Mouse (Mus musculus) cerebellum, adult 2 months (tissue): ENCODE data around the gene Ell2. TPM values are rescaled to one million over a fixed set of nuclear protein-coding genes. Genes with fewer than 3 reads are reported as not detected.
"Not testable (repeated sequence)": the region's sequence is repeated elsewhere in the genome, so short reads cannot be mapped to it uniquely, and the experiment has no call there.

ENCODE experiments used
- DNase-seq, 2 experiments: peaks; one replicate each; pipeline ENCODE4 v3.0.0; 2021
- H3K27ac ChIP-seq: fragments of 200-500 bp; 2 replicates; pipeline ENCODE4 v1.5.1; 2012; ENCODE audit warnings: low read length, control low read depth, inconsistent platforms; ENCODE audit not compliant: insufficient read depth
- H3K27me3 ChIP-seq: fragments of 200-500 bp; 2 replicates; pipeline ENCODE4 v1.6.1; 2012; ENCODE audit warnings: inconsistent platforms, mild to moderate bottlenecking, low read length, moderate library complexity; ENCODE audit not compliant: control insufficient read depth, insufficient read depth
- H3K4me1 ChIP-seq: fragments of 200-500 bp; 2 replicates; pipeline ENCODE4 v1.6.1; 2011; ENCODE audit warnings: low read length; ENCODE audit not compliant: control insufficient read depth, insufficient read depth
- H3K4me3 ChIP-seq: fragments of 200-500 bp; replicated peaks from 2 replicates; pipeline ENCODE3; 2011; ENCODE audit warnings: mild to moderate bottlenecking, low read depth, low read length, control low read depth; ENCODE audit not compliant: insufficient read depth
- CTCF ChIP-seq: fragments of 200-500 bp; IDR thresholded peaks from 2 replicates; pipeline ENCODE4 v1.5.1; 2011; ENCODE audit warnings: low read depth, mild to moderate bottlenecking, control low read depth, low read length, moderate library complexity, borderline replicate concordance; ENCODE audit not compliant: insufficient read depth
- POLR2A ChIP-seq: fragments of 200-500 bp; IDR thresholded peaks from 2 replicates; pipeline ENCODE4 v1.6.1; 2011; ENCODE audit warnings: low read length, control low read depth, borderline replicate concordance; ENCODE audit not compliant: insufficient read depth
- WGBS: fragments of 180-500 bp; shearing (Covaris S2); methylation state at CpG from one replicate; pipeline ENCODE4 v1.1.7; 2018; 5-methylcytosine and 5-hydroxymethylcytosine counted together
- polyA plus RNA-seq: library from polyadenylated mRNA; depleted of rRNA; stranded (reverse); fragments of >200 nt; gene quantifications from 2 replicates; pipeline ENCODE4 v1.2.3, GENCODE M21; 2012

The Ell2 gene
- polyA plus RNA-seq, 1 experiment = 8.2 TPM

DNA sequence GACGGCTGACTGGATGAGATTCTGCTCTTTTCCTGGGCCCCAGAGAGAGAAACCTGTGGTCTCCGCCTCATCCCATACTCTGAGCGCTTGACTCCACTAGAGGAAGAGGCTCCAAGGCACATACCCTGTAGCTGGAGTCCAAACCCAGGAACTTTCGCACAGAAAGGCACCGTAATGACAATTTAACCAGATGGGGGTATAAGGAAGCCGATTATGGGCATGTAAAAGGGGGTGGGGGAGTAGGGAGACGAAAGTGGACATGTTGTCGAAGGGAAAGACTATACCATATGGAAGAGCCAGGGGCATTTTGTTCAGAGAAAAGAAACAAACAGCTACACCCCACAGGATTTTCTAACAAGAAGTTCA lies 2.1 kb downstream of the Ell2 start:
- no peak for DNase-seq
- WGBS = 11% methylated on average over 8 of the region's 8 CpGs
- peak overlapping the region; percentile 58 for H3K4me3 ChIP-seq
- H3K27me3 ChIP-seq = no peaks in the 10 kb centered on the region
- H3K4me1 ChIP-seq = no peaks in the 10 kb centered on the region
- no peak overlapping the region for H3K27ac ChIP-seq
- TF ChIP-seq CTCF = no peak
- no peak for TF ChIP-seq POLR2A

DNA sequence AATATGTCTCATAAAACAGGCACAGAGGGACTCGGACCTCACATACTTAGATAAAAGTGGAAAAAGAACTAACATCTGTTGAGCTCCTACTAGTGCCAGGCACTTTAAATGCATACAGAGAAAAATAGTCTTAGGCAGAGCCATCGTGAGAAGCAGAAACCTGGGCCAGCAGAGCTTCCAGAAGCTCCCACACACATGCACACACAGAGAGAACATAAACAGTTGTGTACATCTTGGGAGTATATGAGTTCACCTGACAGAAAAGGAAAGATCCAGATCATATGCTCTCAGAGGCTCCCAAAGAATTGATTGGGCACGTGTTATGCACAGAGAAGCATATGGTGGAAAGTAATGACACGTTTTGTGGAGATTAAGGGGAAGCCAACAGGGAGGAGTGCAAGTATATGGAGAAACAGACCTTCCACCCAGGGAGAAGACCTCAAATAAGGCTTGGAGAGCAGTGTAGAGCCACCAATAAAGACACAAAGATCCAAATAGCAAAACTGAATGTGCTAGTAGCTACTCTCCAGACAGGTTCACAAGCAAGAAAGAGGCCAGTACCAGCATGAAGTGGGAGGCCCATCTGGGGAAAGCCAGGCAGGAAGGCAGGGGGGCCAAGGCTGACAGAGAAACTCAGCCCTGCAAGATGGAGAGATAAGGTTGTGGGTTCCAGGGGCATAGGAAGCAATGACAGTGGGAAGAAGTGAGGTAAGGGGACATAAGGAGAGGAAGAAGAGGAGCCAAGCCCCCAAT lies 2.6 kb downstream of the Ell2 start:
- H3K27ac ChIP-seq = no peak overlapping the region
- 46% methylated on average over 4 of the region's 4 CpGs for WGBS
- no peaks in the 10 kb centered on the region for H3K4me1 ChIP-seq
- no peak for DNase-seq
- TF ChIP-seq CTCF (no peak), POLR2A (no peak)
- H3K4me3 ChIP-seq = no peak overlapping the region
- H3K27me3 ChIP-seq = no peaks in the 10 kb centered on the region

DNA sequence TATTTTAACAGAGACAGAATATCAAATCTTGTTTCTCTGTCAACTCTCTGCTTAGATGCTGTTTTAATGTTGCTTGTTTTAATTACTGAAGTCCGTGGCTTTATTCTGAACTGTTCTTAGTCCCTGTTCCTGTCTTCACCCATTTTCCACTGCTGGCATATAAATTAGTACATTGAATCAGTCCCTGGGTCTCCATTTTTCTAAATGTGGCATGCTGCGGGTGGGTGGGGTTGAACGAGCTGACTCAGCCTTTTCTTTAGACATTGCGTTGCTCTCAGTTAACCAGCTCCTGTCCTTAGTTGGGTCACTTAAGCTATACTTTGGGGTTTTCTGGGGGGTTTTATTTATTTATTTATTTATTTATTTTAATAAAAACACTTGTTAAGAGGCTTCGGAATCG lies 3.6 kb downstream of the Ell2 start:
- TF ChIP-seq CTCF (no peak), POLR2A (no peak)
- Histone ChIP-seq H3K4me1 (no peaks in the 10 kb centered on the region), H3K4me3 (no peak overlapping the region), H3K27ac (no peak overlapping the region), H3K27me3 (no peaks in the 10 kb centered on the region)
- WGBS = 87% methylated on average over 6 of the region's 6 CpGs
- no peak for DNase-seq

DNA sequence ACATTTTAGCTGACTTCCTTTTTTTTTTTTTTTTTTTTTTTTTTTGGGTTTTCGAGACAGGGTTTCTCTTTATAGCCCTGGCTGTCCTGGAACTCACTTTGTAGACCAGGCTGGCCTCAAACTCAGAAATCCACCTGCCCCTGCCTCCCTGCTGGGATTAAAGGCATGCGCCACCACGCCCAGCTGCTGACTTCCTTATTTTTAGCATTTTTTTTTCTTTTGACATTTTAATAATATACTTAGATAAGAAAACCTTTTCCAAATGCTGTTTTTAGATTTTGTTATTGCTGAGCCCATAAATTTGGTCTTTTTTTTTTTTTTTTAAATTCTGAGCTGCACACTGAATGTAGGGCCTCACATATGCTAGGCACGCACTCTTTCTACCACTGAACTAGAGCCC lies 5.0 kb downstream of the Ell2 start:
- not testable (repeated sequence) for H3K27ac ChIP-seq, H3K4me1 ChIP-seq, H3K27me3 ChIP-seq, DNase-seq, H3K4me3 ChIP-seq
- 88% methylated on average over 4 of the region's 4 CpGs for WGBS

DNA sequence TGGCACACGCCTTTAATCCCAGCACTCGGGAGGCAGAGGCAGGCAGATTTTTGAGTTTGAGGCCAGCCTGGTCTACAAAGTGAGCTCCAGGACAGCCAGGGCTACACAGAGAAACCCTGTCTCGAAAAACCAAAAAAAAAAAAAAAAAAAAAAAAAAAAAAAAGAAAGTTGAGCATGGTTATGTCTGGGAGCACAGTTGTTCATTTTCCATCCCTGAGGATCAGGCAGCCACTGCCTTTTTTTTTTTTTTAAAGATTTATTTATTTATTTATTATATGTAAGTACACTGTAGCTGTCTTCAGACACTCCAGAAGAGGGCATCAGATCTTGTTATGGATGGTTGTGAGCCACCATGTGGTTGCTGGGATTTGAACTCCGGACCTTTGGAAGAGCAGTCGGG lies 6.0 kb downstream of the Ell2 start:
- not testable (repeated sequence) for H3K27ac ChIP-seq, H3K27me3 ChIP-seq, H3K4me1 ChIP-seq, DNase-seq, H3K4me3 ChIP-seq
- WGBS = 84% methylated on average over 5 of the region's 5 CpGs

DNA sequence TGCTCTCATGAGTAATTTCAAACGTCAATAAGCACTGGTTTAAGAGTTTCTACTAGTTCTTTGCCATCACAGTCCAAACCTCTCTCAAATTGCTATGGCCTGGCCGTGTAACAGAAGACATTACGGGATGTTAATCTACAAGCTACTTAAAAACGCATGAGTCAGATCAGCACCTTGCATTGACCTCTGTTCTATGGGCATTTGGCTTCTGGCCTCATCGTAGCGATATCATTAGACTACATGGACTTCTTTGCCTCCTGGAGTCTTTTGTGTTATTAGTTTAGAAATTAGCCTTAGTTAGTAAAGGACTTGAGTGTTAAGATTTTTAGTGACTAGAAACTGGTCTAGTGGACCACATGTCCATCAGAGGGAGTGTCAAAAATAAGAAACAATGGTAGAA lies 7.8 kb downstream of the Ell2 start:
- Histone ChIP-seq H3K27ac (no peak overlapping the region), H3K27me3 (no peaks in the 10 kb centered on the region), H3K4me1 (no peaks in the 10 kb centered on the region), H3K4me3 (no peak overlapping the region)
- TF ChIP-seq POLR2A = no peak
- TF ChIP-seq CTCF = no peak
- WGBS = 90% methylated on average over 6 of the region's 6 CpGs
- DNase-seq = no peak

DNA sequence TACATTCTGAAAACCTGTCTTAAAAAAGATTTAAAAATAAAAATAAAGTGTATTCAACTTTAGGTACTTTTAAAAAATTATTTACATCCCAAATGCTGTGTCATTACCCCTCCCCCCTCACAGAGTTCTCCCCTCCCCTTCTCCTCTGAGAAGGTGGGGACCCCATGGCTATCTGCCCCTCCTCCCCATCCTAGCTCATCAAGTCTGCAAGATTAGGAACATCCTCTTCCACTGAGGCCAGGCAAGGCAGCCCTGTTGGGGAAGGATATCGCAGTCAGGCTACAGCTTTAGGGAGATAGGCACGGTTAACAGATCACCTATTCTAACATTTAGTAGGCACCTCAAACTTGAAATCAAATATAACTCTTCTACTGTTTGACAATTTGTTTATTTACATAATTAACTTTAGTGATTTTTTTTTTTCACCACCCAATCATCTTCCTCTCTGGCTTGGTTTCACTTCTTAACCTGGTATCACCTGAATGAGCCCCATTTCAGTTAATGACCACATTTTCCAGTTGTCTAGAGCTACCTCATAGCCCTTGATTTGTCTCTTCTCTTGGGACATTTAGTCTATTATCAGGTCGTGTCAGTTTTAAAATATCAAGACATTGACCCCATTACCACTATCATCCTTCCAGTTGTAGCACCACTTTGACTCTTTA lies 11.2 kb downstream of the Ell2 start:
- no peak for DNase-seq
- WGBS = 81% methylated on average over 3 of the region's 3 CpGs

DNA sequence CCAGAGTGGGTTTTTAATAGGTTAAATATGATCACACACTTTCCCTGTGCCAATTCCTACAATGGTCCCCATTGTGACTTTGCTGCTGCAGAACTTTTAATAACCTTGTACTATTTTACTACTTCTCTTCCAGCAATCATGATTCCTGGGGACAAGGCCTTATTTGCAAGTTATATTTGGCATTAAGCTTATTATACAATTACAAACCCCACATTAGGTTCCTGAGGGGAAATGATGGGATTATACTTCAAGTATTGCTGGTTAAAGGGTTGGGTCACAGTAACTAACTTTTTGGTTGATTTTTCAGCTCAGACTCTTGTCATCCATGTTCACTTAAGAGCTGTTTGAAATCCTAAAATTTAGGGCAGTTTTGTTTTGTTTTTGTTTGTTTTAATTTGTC lies 11.8 kb downstream of the Ell2 start:
- TF ChIP-seq CTCF (no peak), POLR2A (no peak)
- no peak for DNase-seq
- no peaks in the 10 kb centered on the region for H3K27me3 ChIP-seq
- no peak overlapping the region for H3K4me3 ChIP-seq
- no peak overlapping the region for H3K27ac ChIP-seq
- H3K4me1 ChIP-seq = no peaks in the 10 kb centered on the region

More for the DNA sequence above, 11.2 kb downstream of the Ell2 start:
- Histone ChIP-seq H3K27ac (no peak overlapping the region), H3K4me3 (no peak overlapping the region), H3K4me1 (no peaks in the 10 kb centered on the region), H3K27me3 (no peaks in the 10 kb centered on the region)
- TF ChIP-seq CTCF (no peak), POLR2A (no peak)

DNA sequence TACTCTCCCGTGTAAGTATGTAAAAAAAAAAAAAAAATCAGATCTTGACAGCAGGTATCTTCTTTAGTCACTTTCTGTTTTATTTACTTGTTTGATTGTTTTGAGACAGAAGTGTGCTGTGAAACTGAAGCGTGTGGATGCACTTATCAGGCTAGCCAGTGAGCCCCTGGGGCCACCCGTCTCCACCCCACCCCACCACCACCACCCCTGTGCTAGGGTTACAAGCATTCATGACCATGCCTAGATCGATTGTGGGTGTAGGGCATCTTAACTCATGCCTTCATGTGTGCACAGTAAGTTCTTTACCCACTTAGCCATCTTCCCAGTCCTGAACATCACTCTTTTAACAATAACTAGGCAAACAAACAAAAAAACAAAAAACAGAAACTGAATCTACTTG lies 13.1 kb downstream of the Ell2 start:
- no peak for DNase-seq
- Histone ChIP-seq H3K27me3 (no peaks in the 10 kb centered on the region), H3K4me3 (no peak overlapping the region), H3K4me1 (no peaks in the 10 kb centered on the region), H3K27ac (no peak overlapping the region)
- no peak for TF ChIP-seq CTCF
- TF ChIP-seq POLR2A = no peak
- 84% methylated on average over 4 of the region's 4 CpGs for WGBS
